Mouse (Mus musculus): ENCODE results near the gene Agrn. TPM values are rescaled to one million over a fixed set of nuclear protein-coding genes. Genes with fewer than 3 reads are reported as not detected.

The Agrn gene
- total RNA-seq (2021) (10 to 100 TPM; 23.2 to 34.1 TPM), polyA plus RNA-seq (2012; rRNA removed) (39.3 and 46.4 TPM in 2 replicates)
- long read RNA-seq, full-length matches to known transcripts, result 1 of 11 reads
- long read RNA-seq, partial matches to known transcripts, result 8 of 11 reads
- long read RNA-seq, other reads (novel, unspliced or antisense), result 2 of 11 reads

GRCm38 (mm10) chr4:156197131-156197828 lies at the start of gene Agrn:
TSS of gene Agrn (minus strand) at chr4:156197488.
- DNase-seq, result peak; percentile 84

- DNase-seq, result no peak
Observed at GRCm38 (mm10) chr4:156236651-156237447, 39.6 kb upstream of the Agrn start.

GRCm38 (mm10) chr4:156235808-156236533 lies 38.7 kb upstream of the Agrn start, which contains the start of gene Noc2l:
TSS of gene Noc2l (plus strand) at chr4:156236010.
- peak; percentile 95 for DNase-seq

- no peak for DNase-seq
Observed at GRCm38 (mm10) chr4:156235360-156235770, 38.1 kb upstream of the Agrn start.

- DNase-seq, result peak; percentile 90
Observed at GRCm38 (mm10) chr4:156234701-156235213, 37.5 kb upstream of the Agrn start, which contains the start of gene Plekhn1. TSS of gene Plekhn1 (minus strand) at chr4:156234857.

GRCm38 (mm10) chr4:156234021-156234501 lies 36.8 kb upstream of the Agrn start:
- DNase-seq, result peak; percentile 61

- DNase-seq, result peak; percentile 64
Observed at GRCm38 (mm10) chr4:156228393-156229024, 31.2 kb upstream of the Agrn start.

- DNase-seq, result no peak
Observed at GRCm38 (mm10) chr4:156227752-156228392, 30.6 kb upstream of the Agrn start.

- DNase-seq, result no peak
Observed at GRCm38 (mm10) chr4:156224276-156224675, 27.0 kb upstream of the Agrn start.

GRCm38 (mm10) chr4:156219936-156220335 lies 22.6 kb upstream of the Agrn start:
- DNase-seq, result no peak

GRCm38 (mm10) chr4:156217838-156218237 lies 20.6 kb upstream of the Agrn start:
- no peak for DNase-seq

GRCm38 (mm10) chr4:156217022-156217669 lies 19.9 kb upstream of the Agrn start:
- DNase-seq, result no peak

GRCm38 (mm10) chr4:156216196-156216595 lies 18.9 kb upstream of the Agrn start:
- peak; percentile 31 for DNase-seq

GRCm38 (mm10) chr4:156215649-156216048 lies 18.4 kb upstream of the Agrn start, which contains the start of gene Perm1:
TSS of gene Perm1 (plus strand) at chr4:156215868.
- peak; percentile 95 for DNase-seq

GRCm38 (mm10) chr4:156213134-156213533 lies 15.8 kb upstream of the Agrn start:
- no peak for DNase-seq

- DNase-seq, result no peak
Observed at GRCm38 (mm10) chr4:156209963-156210635, 12.8 kb upstream of the Agrn start.

- no peak for DNase-seq
Observed at GRCm38 (mm10) chr4:156208872-156209271, 11.6 kb upstream of the Agrn start.

GRCm38 (mm10) chr4:156203413-156204131 lies 6.3 kb upstream of the Agrn start:
- DNase-seq, result peak; percentile 33

GRCm38 (mm10) chr4:156203001-156203412 lies 5.7 kb upstream of the Agrn start, which contains the start of gene AW011738:
TSS of gene AW011738 (plus strand) at chr4:156203304.
- DNase-seq, result peak; percentile 84
